Mouse (Mus musculus): ENCODE measurements around the gene Slamf1. TPM values are rescaled to one million over a fixed set of nuclear protein-coding genes. Genes with fewer than 3 reads are reported as not detected.

The Slamf1 gene
- under 1 TPM; 0.21 to 0.22 TPM for total RNA-seq (2021)
- long read RNA-seq, result 0 reads

- DNase-seq (ENCODE audit: low spot score in 2 of 2), result no peak
Observed at GRCm38 (mm10) chr1:171766898-171767297, at the start of gene Slamf1. Slamf1 (plus strand) TSS chr1:171767127.

DNA sequence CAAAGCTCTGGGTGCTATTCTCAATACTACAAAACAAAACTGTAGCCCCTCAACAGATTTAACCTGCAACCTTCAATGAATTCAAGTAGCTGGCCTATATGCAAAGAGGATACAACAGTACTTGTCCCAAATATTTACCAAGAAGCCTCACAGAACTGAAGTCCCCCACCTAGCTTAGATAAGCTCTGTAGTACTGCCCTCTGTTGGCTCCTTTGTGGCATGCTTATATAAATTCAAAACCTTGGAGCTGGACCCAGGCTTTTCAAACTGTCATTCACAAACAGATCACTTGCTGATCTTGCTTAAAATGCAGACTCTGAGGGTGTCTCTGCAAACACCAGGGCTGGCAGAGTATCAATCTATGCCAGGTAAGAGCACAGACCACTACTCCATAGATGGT is 35.7 kb upstream of the Slamf1 start:
- DNase-seq (ENCODE audit: low spot score in 2 of 2), result no peak

- DNase-seq (ENCODE audit: low spot score in 2 of 2), result no peak
Observed at GRCm38 (mm10) chr1:171734898-171735297, 32.0 kb upstream of the Slamf1 start.

- no peak for DNase-seq (ENCODE audit: low spot score in 2 of 2)
Observed at GRCm38 (mm10) chr1:171748127-171748969, 18.6 kb upstream of the Slamf1 start.

DNA sequence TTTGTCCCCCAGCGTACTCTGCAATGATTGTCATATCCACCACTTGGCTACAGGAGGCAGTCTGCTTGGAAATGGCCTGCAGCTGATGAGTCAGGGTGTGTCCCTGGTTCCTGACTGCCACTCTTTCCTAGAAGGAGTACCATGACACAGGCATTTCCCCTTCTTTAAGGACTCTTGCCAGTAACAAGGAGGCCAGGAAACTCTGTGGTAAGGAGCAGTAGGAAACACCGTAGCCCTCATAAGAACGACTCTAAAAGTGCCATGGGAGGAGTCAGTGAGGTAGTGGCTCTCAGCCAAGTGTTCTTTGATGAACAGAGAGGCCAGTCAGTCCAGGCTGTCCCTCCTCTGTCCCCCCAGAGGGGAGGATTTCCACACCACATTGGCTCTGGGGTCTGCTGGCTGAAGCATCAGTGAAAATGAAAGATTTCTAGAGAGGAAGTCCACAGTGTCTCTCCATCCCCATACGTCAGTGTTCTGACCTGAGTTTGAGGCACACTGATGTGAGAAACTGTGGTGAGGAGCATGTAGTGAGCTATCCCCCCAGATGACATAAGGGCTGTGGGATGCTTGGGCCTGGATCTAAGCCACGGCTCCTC is 5.0 kb upstream of the Slamf1 start:
- DNase-seq (ENCODE audit: low spot score in 2 of 2), result no peak

DNA sequence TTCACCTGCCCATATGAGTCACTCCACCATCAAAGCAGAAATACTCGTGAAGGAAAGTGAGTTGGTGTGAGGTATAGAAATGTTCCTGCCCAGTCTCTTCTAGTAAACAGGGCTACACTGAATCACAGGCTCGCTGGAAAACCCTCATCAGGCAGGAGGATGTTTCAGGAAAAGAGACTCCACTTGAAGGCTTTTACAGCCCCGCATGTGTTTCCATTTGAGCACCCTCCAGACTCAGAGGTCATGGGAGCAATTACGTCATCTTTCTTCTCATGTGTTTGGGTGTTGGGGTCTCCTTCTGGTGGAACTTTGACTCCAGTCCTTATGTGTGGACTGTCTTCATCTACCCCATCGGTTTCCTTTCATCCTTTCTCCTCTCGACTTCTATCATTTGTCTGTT is 4.1 kb downstream of the Slamf1 start:
- DNase-seq (ENCODE audit: low spot score in 2 of 2), result no peak

DNA sequence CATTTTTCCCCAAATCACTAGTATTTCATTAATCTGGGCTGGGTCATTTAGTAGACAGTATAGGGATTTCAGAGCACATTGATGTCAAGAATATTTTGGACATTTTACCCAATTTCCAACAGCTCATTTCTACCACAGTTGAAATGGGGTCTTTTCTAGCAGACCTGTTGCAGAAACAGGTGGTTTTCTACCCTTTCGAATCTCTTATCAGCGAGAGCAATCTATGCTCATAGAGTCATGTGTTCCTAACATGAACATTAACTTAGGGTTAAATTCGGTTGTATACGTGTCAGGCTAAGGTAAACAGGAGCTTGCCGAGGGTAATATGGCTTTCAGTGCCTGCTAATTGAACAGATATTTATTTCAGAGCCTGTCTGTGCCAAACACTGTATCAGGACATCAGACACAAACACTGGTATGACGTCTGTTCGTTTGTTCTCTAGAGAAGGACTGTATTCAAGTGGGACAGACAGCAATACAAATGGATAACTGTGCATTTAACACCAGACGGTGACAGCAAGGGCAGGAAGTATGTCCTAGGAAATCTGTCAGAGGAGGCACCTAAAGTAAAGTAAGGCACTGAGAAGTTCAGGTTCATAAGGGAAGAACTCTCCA is 5.3 kb downstream of the Slamf1 start:
- no peak for DNase-seq (ENCODE audit: low spot score in 2 of 2)

GRCm38 (mm10) chr1:171773232-171773989 is 6.5 kb downstream of the Slamf1 start:
- DNase-seq (ENCODE audit: low spot score in 2 of 2), result no peak

DNA sequence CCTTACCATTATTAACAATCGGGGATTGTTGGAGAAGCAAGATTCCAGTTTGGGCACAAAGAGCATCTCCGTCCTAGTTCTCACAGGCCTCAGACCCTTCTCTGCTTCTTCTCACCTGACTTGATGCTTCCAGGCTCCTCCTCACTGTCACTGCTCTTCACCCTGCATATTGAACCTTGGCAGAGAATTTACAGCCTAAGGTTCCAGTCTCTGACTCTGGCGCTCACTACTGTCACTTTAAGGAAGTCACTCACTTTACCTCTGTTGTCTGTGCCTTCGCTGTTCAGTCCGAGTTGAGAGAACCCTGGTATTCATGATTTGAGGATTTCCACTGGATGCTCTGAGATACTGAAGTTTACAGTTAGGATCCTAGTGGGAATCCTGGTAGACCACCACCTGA is 7.3 kb downstream of the Slamf1 start:
- DNase-seq (ENCODE audit: low spot score in 2 of 2), result no peak

- no peak for DNase-seq (ENCODE audit: low spot score in 2 of 2)
Observed at GRCm38 (mm10) chr1:171774678-171775077, 7.8 kb downstream of the Slamf1 start.

GRCm38 (mm10) chr1:171775781-171776180 is 8.9 kb downstream of the Slamf1 start:
- DNase-seq (ENCODE audit: low spot score in 2 of 2), result no peak

DNA sequence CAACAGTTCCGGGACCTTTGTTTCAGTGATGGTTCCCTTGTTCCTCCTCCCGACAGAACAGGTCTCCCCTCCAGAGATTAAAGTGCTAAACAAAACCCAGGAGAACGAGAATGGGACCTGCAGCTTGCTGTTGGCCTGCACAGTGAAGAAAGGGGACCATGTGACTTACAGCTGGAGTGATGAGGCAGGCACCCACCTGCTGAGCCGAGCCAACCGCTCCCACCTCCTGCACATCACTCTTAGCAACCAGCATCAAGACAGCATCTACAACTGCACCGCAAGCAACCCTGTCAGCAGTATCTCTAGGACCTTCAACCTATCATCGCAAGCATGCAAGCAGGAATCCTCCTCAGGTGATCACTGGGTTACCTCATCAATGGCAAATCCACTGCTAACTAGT is 10.1 kb downstream of the Slamf1 start:
- no peak for DNase-seq (ENCODE audit: low spot score in 2 of 2)

GRCm38 (mm10) chr1:171782287-171782915 is 15.5 kb downstream of the Slamf1 start:
- DNase-seq (ENCODE audit: low spot score in 2 of 2), result no peak

- no peak for DNase-seq (ENCODE audit: low spot score in 2 of 2)
Observed at GRCm38 (mm10) chr1:171785871-171786270, 18.9 kb downstream of the Slamf1 start.

DNA sequence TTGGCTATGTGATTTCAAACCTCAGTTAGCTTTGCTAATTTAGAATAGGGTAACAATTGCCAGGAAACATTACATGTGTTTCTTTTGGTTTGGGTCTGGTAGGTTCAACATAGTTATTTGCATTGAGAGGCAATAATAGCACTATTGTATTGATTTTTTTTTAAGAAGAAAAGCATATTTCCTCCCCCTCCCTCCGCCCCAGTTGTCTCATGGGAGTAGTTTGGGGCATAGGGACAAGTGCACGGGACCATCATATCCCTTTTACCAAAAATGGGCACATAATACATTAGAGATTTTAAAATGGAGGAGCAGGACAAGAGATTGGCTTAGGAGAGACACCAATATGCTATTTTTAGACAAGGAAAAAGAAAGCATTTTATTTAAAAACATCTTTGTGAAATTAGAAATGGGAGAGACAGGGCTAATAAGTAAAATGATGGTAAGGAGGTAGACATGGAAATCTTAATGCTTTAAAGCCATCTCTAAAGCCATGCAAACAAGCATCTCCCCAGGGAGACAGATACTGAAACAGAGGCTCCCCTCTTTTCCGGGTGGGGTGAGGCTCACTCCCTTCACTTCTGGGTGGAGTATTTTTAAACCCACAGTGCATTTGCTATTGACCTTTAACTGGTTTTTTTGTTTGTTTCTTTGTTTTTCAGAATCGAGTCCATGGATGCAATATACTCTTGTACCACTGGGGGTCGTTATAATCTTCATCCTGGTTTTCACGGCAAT is 20.5 kb downstream of the Slamf1 start:
- DNase-seq (ENCODE audit: low spot score in 2 of 2), result no peak

DNA sequence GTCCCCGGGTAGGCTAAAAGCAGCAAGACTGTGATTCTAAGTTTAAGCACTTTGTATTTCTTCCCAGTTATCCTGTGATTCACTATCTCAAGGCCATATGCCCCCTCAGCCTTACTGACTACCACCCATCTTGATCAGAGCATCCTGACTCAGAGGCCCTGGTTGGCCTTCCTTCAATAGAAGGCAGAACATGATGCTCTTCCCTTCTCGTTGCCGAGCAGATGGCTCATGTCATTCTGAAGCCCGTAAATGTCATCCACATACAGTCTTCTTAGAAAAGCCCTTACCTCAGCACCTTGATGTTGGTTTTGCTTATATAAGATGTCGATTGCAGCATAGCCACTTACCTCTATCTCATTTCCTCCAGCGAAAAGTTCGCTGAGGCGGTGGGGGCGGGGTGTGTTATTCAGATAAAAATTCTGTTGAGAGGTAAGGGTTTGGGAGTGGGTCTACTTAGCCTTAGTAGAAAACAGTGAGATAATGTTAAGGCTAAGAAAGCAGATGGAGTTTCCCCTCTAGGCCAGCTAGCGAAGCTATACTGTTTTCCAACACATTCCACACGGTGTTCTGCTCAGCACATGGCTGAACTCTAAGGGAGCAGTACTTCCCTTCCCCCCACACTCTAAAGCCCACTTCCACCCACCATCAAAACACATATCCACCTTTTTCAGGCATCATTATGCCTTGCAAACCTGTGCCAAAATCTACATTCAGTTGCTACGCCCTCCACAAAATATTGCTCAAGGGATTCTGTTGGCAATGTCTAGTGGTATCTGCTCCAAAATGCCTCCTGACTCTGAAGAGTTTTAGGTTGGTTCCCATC is 21.7 kb downstream of the Slamf1 start:
- peak in 1 of 2 experiments; percentile 15 for DNase-seq (ENCODE audit: low spot score in 2 of 2)

GRCm38 (mm10) chr1:171789407-171789806 is 22.5 kb downstream of the Slamf1 start:
- DNase-seq (ENCODE audit: low spot score in 2 of 2), result no peak

- no peak for DNase-seq (ENCODE audit: low spot score in 2 of 2)
Observed at GRCm38 (mm10) chr1:171791491-171791890, 24.6 kb downstream of the Slamf1 start.

DNA sequence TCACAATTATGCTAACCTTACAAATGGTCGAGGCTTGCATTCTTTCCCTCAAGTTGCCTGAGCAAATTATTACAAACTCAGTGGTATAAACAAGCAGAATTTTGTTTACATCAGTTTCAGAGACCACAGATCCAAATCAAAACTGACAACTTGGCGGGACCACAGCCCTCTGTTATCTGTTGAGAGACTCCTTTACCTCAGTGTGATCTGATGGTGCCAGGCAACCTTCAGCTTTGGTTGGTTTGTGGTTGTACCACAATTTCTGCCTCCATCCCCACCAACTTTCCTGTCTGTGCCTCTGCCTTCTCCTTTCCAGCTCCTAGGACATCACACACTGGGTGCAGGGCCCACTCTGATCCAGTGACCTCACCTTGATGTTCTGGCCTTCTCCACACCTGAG is 29.3 kb downstream of the Slamf1 start:
- DNase-seq (ENCODE audit: low spot score in 2 of 2), result no peak

DNA sequence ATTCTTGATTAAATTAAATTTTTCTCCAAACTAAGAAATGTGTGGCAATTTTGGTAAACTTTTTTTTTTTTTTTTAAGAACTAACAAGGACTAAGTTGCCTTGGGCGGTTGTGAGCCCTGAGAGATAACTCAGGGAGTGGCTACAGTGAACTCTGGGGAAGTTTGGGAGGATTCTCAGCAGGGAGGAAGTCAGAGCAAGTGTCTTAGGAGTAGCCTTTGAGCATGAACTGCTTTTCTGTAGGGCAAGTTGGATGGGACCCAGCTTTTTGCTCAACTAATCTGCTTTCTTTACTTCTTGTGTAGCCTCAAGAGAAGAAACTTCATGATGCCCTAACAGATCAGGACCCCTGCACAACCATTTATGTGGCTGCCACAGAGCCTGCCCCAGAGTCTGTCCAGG is 30.9 kb downstream of the Slamf1 start:
- DNase-seq (ENCODE audit: low spot score in 2 of 2), result no peak

Measured in layer of hippocampus, postnatal 10 days (tissue).